Comparison of ENCODE assay signal across 28 mouse cellular contexts in genomic region chr1:55157329-55157728, GRCm38 (mm10). TPM values are rescaled to one million over a fixed set of nuclear protein-coding genes. Genes with fewer than 3 reads are reported as not detected.
DNase-seq lines count a peak whose midpoint lies in the region; ATAC-seq and TF ChIP-seq lines count a peak whose summit lies in the region.
"Had no signal": no experiment of that assay in that cellular context is flagged by ENCODE, and none has a peak within 500 bp of the region (broad histone marks: within the 10 kb centered on the region; RNA-seq: fewer than 3 reads in every experiment).

No protein-coding gene starts in this region.

- DNase-seq in heart, adult 11 months: peak; percentile 67
- no peak for DNase-seq in heart, postnatal 36 days
- no peak for DNase-seq in layer of hippocampus, adult 2 months (ENCODE audit: low spot score in 2 of 2)
- no peak for DNase-seq in layer of hippocampus, adult 9-10 months (ENCODE audit: low spot score)
- DNase-seq in stomach, postnatal 0 days (ENCODE audit: low spot score): no peak
- DNase-seq: adrenal gland, adult 2 months; adrenal gland, postnatal 10 days; adrenal gland, postnatal 25 days; B cell, adult 2 months; cerebellum, adult 11 months; cerebellum, adult 18-20 months; cerebellum, adult 8-10 months; cerebellum, adult 9-11 months; cerebellum, postnatal 14 days; cerebellum, postnatal 36 days; embryo, embryonic 11 days had no signal

- intact Hi-C loops in heart, postnatal 36 days (cut with DNase I): no loop called here

- ATAC-seq in stomach, postnatal 0 days (ENCODE audit: low FRiP score, low TSS enrichment): 0 out of 2 replicates have a peak, but pooled peaks have one; percentile 32
- ATAC-seq: activated CD4-positive, CD25-positive, alpha-beta regulatory T cell, adult 4 months; CD4-positive, CD25-positive, alpha-beta regulatory T cell, adult 4 months; forebrain, embryonic 14.5 days; forebrain, embryonic 16.5 days had no signal

- H3K27me3 ChIP-seq in stomach, postnatal 0 days (ENCODE audit: control insufficient read depth, insufficient read depth, low read length): no peaks in the 10 kb centered on the region
- H3K27me3 ChIP-seq: CH12.LX; embryonic facial prominence, embryonic 13.5 days; embryonic facial prominence, embryonic 15.5 days; forebrain, embryonic 12.5 days; Patski had no signal

- no peaks in the 10 kb centered on the region for H3K9me3 ChIP-seq in stomach, postnatal 0 days (ENCODE audit: control insufficient read depth, low read length)
- H3K9me3 ChIP-seq: embryonic facial prominence, embryonic 13.5 days; embryonic facial prominence, embryonic 15.5 days; forebrain, embryonic 10.5 days; forebrain, embryonic 12.5 days; G1E had no signal

- 94% methylated on average over 4 of the region's 4 CpGs for WGBS in stomach, postnatal 0 days

- TF ChIP-seq EP300 in stomach, postnatal 0 days (optimal IDR thresholded peaks at IDR 0.05): no peak

- no peak for TF ChIP-seq CTCF in layer of hippocampus, adult 2 months (conservative IDR thresholded peaks at IDR 0.05)
- no peak for TF ChIP-seq CTCF in stomach, postnatal 0 days (IDR thresholded peaks at IDR 0.05; ENCODE audit: low read depth)

- no peak overlapping the region for H3K9ac ChIP-seq in stomach, postnatal 0 days (ENCODE audit: low read length)
- H3K9ac ChIP-seq: embryonic facial prominence, embryonic 13.5 days; embryonic facial prominence, embryonic 15.5 days; forebrain, embryonic 12.5 days had no signal

- no peak overlapping the region for H3K4me3 ChIP-seq in layer of hippocampus, adult 2 months
- no peak overlapping the region for H3K4me3 ChIP-seq in stomach, postnatal 0 days (ENCODE audit: low read depth, low read length)
- H3K4me3 ChIP-seq: embryonic facial prominence, embryonic 13.5 days; embryonic facial prominence, embryonic 15.5 days; erythroblast, embryonic 14.5 days; forebrain, embryonic 10.5 days; forebrain, embryonic 12.5 days had no signal

- H3K27ac ChIP-seq in layer of hippocampus, adult 2 months: peak overlapping the region; percentile 18; the same call in 1 of the 2 replicates
- H3K27ac ChIP-seq in stomach, postnatal 0 days (replicated peaks): no peak overlapping the region
- H3K27ac ChIP-seq: embryonic facial prominence, embryonic 13.5 days; embryonic facial prominence, embryonic 15.5 days; forebrain, embryonic 10.5 days; forebrain, embryonic 12.5 days had no signal

- H3K4me1 ChIP-seq in stomach, postnatal 0 days (replicated peaks; ENCODE audit: control insufficient read depth, insufficient read depth): no peaks in the 10 kb centered on the region
- H3K4me1 ChIP-seq: embryonic facial prominence, embryonic 13.5 days; embryonic facial prominence, embryonic 15.5 days; forebrain, embryonic 10.5 days; forebrain, embryonic 12.5 days had no signal

- no peaks in the 10 kb centered on the region; the same call in 1 of the 2 replicates for H3K36me3 ChIP-seq in stomach, postnatal 0 days (ENCODE audit: control insufficient read depth, insufficient read depth, low read length)

- no peak overlapping the region for H3K4me2 ChIP-seq in stomach, postnatal 0 days (replicated peaks; ENCODE audit: low read depth)
- H3K4me2 ChIP-seq: embryonic facial prominence, embryonic 13.5 days; embryonic facial prominence, embryonic 15.5 days; forebrain, embryonic 12.5 days had no signal

RNA-seq across cellular contexts. Expression of gene Mob4, which starts 26.3 kb away (rescaled TPM):
- 10 to 100 TPM; 30.3 to 35.4 TPM for total RNA-seq in heart, postnatal 36 days (2021)
- 10 to 100 TPM; 56.8 to 59.4 TPM for total RNA-seq in layer of hippocampus, adult 2 months (2021)
- polyA plus RNA-seq in stomach, postnatal 0 days (2015; fragmentation: Nextera tagmentation; extraction: Ambion mirVana): 128 and 139 TPM in 2 replicates
